In the genomic region with DNA sequence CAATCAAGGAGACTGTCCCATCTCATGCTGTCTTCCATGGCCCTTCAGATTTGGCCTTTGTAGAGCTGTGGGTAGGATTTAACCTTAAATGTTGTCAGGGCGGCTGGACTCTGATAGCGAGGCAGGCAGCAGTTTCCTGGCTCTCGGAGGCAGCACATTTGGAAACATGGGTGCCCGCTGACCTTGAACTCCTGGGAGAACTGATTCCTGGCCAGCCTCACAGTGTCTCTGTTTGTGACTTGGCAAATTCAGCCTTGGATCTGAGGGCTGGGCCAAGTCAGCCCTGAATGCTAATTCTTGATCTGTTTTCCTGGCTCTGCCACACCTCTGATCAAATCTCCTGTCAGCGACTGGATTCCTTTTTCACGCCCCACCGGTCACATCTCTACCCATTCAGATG, we compare ENCODE assay signal across 28 mouse cellular contexts. TPM values are rescaled to one million over a fixed set of nuclear protein-coding genes. Genes with fewer than 3 reads are reported as not detected.
DNase-seq lines count a peak whose midpoint lies in the region; ATAC-seq lines count a peak whose summit lies in the region.
"Had no signal": no experiment of that assay in that cellular context is flagged by ENCODE, and none has a peak within 500 bp of the region (broad histone marks: within the 10 kb centered on the region; RNA-seq: fewer than 3 reads in every experiment).

No protein-coding gene starts in this region.

- H3K4me3 ChIP-seq in kidney, embryonic 14.5 days (ENCODE audit: low read length) = no peak overlapping the region
- H3K4me3 ChIP-seq: embryonic facial prominence, embryonic 12.5 days; forebrain, embryonic 15.5 days; heart, adult 2 months; heart, embryonic 12.5 days; hindbrain, embryonic 10.5 days had no signal

- no peak overlapping the region for H3K9ac ChIP-seq in kidney, embryonic 14.5 days (ENCODE audit: low read depth, low read length)
- H3K9ac ChIP-seq: embryonic facial prominence, embryonic 12.5 days; forebrain, embryonic 15.5 days; heart, embryonic 12.5 days; hindbrain, embryonic 14.5 days had no signal

- H3K27ac ChIP-seq in kidney, embryonic 14.5 days (ENCODE audit: low read depth, low read length) = no peak overlapping the region
- H3K27ac ChIP-seq: embryonic facial prominence, embryonic 12.5 days; forebrain, embryonic 15.5 days; heart, adult 2 months; hindbrain, embryonic 10.5 days; hindbrain, embryonic 14.5 days had no signal

- H3K36me3 ChIP-seq in kidney, embryonic 14.5 days (ENCODE audit: control insufficient read depth, insufficient read depth, low read length) = no peaks in the 10 kb centered on the region
- H3K36me3 ChIP-seq: embryonic facial prominence, embryonic 12.5 days; forebrain, embryonic 15.5 days; G1E; heart, embryonic 12.5 days; hindbrain, embryonic 10.5 days had no signal

- H3K27me3 ChIP-seq in kidney, embryonic 14.5 days (ENCODE audit: control insufficient read depth, insufficient read depth, low read length) = 0 out of 2 replicates have a peak, but pooled peaks cover 2% of the 10 kb centered on the region
- H3K27me3 ChIP-seq: embryonic facial prominence, embryonic 12.5 days; forebrain, embryonic 15.5 days; heart, embryonic 12.5 days had no signal

- no peak for ATAC-seq in kidney, embryonic 14.5 days (ENCODE audit: low FRiP score, low TSS enrichment)
- ATAC-seq: CD4-positive, CD25-positive, alpha-beta regulatory T cell, adult 4 months; forebrain, embryonic 15.5 days had no signal

- no peaks in the 10 kb centered on the region for H3K4me1 ChIP-seq in kidney, embryonic 14.5 days (ENCODE audit: control insufficient read depth, insufficient read depth, low read length)
- H3K4me1 ChIP-seq: embryonic facial prominence, embryonic 12.5 days; forebrain, embryonic 15.5 days had no signal

- no peak overlapping the region for H3K4me2 ChIP-seq in kidney, embryonic 14.5 days (replicated peaks; ENCODE audit: low read depth, low read length)
- H3K4me2 ChIP-seq: embryonic facial prominence, embryonic 12.5 days; forebrain, embryonic 15.5 days; heart, embryonic 12.5 days; hindbrain, embryonic 14.5 days had no signal

- peak; percentile 85 to 92 for DNase-seq in adrenal gland, adult (ENCODE audit: inconsistent age in 2 of 2, low spot score in 1 of 2)
- no peak for DNase-seq in adrenal gland, postnatal 4 days (ENCODE audit: low spot score in 2 of 2)
- DNase-seq in ovary, postnatal 36 days (ENCODE audit: low spot score) = peak; percentile 54
- no peak for DNase-seq in ovary, postnatal 14 days (ENCODE audit: low spot score)
- peak; percentile 84 to 85 for DNase-seq in adrenal gland, postnatal 36 days
- DNase-seq in thymus, adult 18-20 months = no peak
- no peak for DNase-seq in frontal cortex, postnatal 36 days (ENCODE audit: low spot score in 2 of 2)
- DNase-seq: B cell, adult 2 months; cerebellum, adult 11 months; cerebellum, adult 8-10 months; cerebellum, postnatal 25 days; gastrocnemius, postnatal 10 days; heart, adult 2 months had no signal

- 63% methylated on average over 7 of the region's 7 CpGs for WGBS in kidney, embryonic 14.5 days

- peaks cover 4% of the 10 kb centered on the region; the same call in 1 of the 2 replicates for H3K9me3 ChIP-seq in kidney, embryonic 14.5 days (ENCODE audit: control insufficient read depth, low read length)
- H3K9me3 ChIP-seq: embryonic facial prominence, embryonic 12.5 days; forebrain, embryonic 15.5 days had no signal

RNA-seq across cellular contexts. Expression of gene Gm14214, which starts 6.7 kb away (rescaled TPM):
- not detected for total RNA-seq in adrenal gland, postnatal 4 days (2021)
- not detected for total RNA-seq in adrenal gland, postnatal 36 days (2021)
- polyA plus RNA-seq in kidney, embryonic 14.5 days (2014; fragmentation: Nextera tagmentation; extraction: Ambion mirVana) = not detected in 2 replicates
- total RNA-seq: adrenal gland, adult 18-20 months; G1E; gastrocnemius, postnatal 10 days; gastrocnemius, postnatal 4 days; heart, adult 2 months; heart, postnatal 25 days had no signal
- polyA plus RNA-seq: brain, embryonic 14.5 days; CD4-positive, CD25-positive, alpha-beta regulatory T cell, adult 4 months; cortical plate, adult 2 months; embryonic facial prominence, embryonic 12.5 days; forebrain, embryonic 11.5 days; forebrain, embryonic 15.5 days; G1E; heart, adult 2 months; heart, embryonic 12.5 days; heart, embryonic 16.5 days; hindbrain, embryonic 10.5 days; hindbrain, embryonic 14.5 days had no signal

RNA-seq across cellular contexts. Expression of gene Raly, which starts 14.4 kb away (rescaled TPM):
- 100 to 1,000 TPM; 216 to 223 TPM for total RNA-seq in adrenal gland, postnatal 4 days (2021)
- 100 to 1,000 TPM; 187 to 234 TPM for total RNA-seq in adrenal gland, postnatal 36 days (2021)
- 68.8 and 310 TPM in 2 replicates for polyA plus RNA-seq in kidney, embryonic 14.5 days (2014; fragmentation: Nextera tagmentation; extraction: Ambion mirVana)

RNA-seq across cellular contexts. Expression of gene a, which starts 14.7 kb away (rescaled TPM):
- total RNA-seq in adrenal gland, postnatal 4 days (2021) = not detected
- not detected for total RNA-seq in adrenal gland, postnatal 36 days (2021)
- not detected in 2 replicates for polyA plus RNA-seq in kidney, embryonic 14.5 days (2014; fragmentation: Nextera tagmentation; extraction: Ambion mirVana)
- total RNA-seq: adrenal gland, adult 18-20 months; G1E; gastrocnemius, postnatal 10 days; gastrocnemius, postnatal 4 days; heart, adult 2 months; heart, postnatal 25 days had no signal
- polyA plus RNA-seq: CD4-positive, CD25-positive, alpha-beta regulatory T cell, adult 4 months; heart, adult 2 months; heart, embryonic 12.5 days had no signal

Comparison
In these comparisons a context has a peak if more than half of its experiments do, and no peak if none do; other contexts are left out.
1. DNase-seq: peak in adrenal gland, adult (2 of 2), ovary, postnatal 36 days (single experiment) and adrenal gland, postnatal 36 days (2 of 2); none in adrenal gland, postnatal 4 days (0 of 2), ovary, postnatal 14 days (single experiment), thymus, adult 18-20 months (0 of 2) and frontal cortex, postnatal 36 days (0 of 2).